Mouse (Mus musculus) cerebellum, adult 9-11 months (tissue): ENCODE results near the gene Jade2.

Experiments
- DNase-seq: peaks from one replicate; pipeline ENCODE4 v3.0.0; 2022

Gene Jade2

DNA sequence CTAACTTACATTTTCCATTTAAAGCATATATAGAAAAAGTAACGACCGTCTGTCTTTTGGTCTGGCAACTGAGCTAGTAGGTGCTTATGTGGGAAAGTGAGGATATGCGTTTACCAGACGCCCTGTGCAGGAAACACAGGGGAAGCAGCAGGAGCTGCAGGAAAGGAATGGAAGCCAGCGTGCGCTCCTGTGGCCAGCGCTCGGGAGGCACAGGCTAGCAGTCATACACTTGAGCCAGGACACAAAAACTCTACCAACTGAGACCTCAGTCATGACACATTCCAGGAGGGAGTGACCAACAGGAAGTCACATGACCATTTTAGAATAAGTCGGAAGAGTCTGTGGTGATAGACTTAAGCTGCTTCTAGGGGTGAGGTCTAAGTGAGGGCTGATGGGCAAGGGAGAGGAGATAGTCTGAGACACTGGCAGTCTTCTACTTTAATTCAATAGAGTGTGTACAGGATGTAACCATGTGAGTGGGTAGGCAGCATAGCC is 76.6 kb downstream of the Jade2 start:
- DNase-seq, result no peak

DNA sequence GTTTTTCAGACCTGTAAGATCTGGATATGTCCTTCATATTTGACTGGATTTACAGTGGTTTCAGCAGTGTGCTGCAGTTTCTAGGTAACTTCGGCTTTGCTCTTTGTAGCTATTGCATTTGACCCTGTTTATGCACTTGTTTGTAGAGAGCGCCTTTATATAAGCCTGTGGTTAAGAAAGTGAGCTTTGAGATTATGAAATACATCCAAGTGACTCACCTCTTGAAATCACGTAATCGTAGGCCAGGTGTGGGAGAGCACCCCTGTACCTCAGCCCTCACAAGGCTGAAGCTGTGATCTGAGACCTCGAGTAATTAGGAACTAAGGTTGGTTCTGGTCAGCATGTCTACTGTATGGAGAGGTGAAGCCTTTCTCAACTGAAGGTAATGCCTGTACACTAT is 80.0 kb downstream of the Jade2 start:
- no peak for DNase-seq

DNA sequence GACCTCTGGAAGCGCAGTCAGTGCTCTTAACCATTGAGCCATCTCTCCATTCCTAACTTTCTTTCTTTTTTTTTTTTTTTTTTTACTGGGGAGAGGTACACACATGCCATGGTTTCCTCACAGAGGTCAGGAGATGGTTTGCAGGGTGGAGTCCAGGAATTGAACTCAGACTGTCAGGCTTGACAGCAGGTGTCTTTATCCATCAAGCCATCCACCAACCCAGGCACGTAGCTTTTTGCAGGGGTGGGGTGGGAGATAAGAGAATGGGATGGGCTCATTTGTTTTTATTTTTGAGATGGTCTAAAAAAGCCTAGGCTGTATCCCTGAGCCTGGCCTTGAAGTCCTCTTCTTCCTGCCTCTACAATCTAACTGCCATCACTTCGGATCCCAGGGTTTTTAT is 81.9 kb downstream of the Jade2 start:
- DNase-seq, result no peak

DNA sequence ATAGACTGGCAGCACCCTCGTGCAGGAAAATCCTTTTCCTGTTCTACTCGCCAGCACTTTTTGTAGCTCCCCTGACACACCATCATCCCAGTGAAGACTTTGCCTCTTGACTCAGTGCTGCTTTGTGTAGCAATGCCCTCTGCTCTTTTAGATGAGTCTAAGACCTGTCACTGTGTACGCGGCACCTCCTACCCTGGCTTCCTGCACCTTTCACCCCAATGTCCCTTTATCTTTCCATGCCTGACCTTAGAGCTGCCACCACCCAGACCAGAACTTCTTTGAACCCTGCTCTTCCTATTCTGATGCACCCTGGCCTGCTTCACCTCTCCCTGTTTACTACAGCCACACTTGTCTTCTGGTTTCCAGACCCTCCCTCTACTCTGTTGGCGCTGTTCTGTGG is 89.2 kb downstream of the Jade2 start:
- DNase-seq, result no peak

DNA sequence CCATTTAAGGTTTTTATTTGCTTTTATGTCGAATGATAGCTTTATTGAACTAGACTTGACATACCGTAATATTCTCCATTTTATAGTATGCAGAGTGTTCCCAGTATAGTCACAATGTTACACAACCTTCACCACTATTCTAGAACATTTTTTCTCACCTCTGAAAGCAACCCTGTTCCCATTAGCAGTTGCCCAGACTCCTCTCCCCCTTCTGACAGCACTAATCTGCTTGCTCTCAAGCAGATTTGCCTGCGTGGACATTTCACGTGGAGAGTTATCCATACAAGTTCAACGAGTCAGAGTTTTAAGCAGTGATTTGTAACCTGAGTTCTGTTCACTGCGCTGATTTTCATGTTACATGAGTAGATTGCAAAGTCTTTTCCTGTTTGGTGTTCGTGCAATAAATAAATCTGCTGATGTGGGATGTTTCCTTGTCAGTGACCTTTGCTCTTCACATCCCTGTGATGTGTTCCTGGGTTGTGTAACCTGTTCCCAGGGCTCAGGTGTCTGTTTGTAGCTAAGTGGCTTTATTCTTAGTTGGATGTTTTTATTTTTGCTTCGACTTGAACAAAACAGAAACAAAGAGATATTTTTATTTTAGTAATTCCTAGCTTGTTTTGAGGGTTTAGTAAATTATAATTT is 89.8 kb downstream of the Jade2 start:
- no peak for DNase-seq

DNA sequence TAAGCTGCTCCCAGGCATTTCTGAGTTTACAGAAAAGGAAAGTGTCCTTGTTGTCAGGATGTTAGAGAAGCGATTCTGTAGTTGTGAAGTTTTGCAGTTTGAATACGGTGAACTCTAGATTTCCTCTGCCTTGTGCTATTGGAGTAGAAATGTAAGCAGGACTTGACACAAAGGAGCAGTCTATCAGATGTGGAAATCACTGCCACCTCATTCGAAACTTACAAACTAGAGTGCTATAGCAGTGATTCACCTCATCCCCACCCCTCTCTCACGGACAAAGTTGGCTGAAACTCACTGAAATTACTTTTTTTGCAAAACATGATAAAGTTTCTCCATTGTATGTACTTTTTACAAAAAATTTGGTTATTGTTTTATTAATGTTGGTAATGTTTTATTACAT is 92.6 kb downstream of the Jade2 start:
- DNase-seq, result no peak

DNA sequence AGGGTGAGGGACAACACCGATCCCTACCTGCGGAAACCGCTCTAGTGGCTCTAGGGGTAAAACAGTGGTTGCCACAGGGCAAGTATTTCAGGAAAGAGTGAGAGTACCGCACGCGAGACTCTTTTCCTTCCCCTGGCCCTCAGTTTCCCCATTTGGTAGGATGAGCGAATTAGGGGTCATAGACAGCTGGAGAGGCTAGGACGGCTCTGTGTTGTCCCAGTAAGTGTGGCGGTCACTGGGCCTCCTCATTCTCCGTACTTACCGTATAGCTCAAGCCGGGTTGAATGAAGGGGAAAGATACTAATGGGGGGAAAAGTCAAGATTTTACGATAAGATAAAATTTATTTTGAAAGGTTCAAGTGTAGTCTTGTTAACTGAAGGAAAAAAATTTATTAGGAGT is 93.5 kb downstream of the Jade2 start:
- no peak for DNase-seq
